Mouse (Mus musculus): ENCODE results near the gene Fgfr2.

Fgfr2 gene

DNA sequence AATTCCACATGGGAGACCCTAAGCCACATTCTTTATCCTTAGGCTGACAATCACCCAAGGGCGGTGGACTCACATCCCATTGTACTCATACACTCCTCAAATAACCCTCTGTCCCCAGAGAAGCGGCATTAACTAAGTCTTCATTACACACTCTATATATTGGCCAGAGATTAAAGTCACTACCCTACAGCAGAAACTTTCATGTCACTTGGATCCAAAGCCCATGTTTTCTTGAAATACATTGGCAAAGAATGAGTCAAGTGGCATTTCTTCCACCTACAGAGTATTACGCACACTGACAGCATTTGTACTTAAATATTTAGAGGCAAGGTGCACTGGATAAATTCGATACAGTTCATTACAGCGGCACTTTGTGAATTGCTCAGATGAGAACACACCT, 850.2 kb downstream of the Fgfr2 start:
- Histone ChIP-seq H3K36me3 (ENCODE audit: control insufficient read depth, insufficient read depth, low read length, poor library complexity, severe bottlenecking) (peaks cover 16% of the 10 kb centered on the region), H3K27me3 (ENCODE audit: control insufficient read depth, insufficient read depth, low read length, poor library complexity, severe bottlenecking) (no peaks in the 10 kb centered on the region)
- no peak for DNase-seq (ENCODE audit: low read depth, low spot score)

DNA sequence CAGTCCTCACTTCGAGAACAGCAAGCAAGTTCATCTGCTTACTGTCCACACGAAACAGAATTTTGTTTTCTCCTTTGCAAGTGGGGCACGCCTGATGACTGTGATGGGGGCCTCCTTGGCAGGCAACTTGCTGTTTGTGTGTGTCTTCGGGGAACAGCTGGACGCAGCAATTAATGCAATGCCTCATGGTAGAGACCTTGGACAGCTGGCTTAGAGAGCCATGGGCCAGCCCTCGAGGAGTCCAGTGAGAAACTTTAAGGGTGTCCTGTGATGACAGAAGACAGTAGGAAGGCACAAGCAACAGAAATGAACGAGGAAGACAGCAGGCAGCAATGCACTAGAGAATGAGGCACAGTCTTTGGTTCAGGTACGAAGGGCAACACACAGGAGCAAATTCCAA, 852.8 kb downstream of the Fgfr2 start:
- Histone ChIP-seq H3K36me3 (ENCODE audit: control insufficient read depth, insufficient read depth, low read length, poor library complexity, severe bottlenecking) (peaks cover 16% of the 10 kb centered on the region), H3K27me3 (ENCODE audit: control insufficient read depth, insufficient read depth, low read length, poor library complexity, severe bottlenecking) (no peaks in the 10 kb centered on the region)
- no peak for DNase-seq (ENCODE audit: low read depth, low spot score)

DNA sequence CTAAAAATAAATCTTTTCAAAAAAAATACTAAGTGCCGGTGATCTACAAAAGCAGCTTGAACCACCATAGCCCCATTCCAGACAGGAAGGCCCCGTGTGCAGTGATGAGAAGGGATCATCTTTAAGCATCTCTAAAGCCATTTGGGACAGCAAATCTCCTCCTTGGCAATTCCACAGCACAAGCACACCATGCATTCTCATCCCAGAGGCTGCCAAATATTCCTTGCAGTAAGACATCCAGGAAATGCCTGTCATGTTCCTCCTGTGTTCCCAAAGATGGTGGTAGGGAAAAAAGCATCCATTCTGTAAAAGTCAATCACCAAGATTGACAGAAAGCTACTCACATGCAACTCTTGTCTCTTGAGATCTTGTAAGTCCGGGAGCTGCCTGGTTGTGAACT, 853.5 kb downstream of the Fgfr2 start:
- H3K36me3 ChIP-seq (ENCODE audit: control insufficient read depth, insufficient read depth, low read length, poor library complexity, severe bottlenecking): peaks cover 13% of the 10 kb centered on the region
- no peak for DNase-seq (ENCODE audit: low read depth, low spot score)
- no peaks in the 10 kb centered on the region for H3K27me3 ChIP-seq (ENCODE audit: control insufficient read depth, insufficient read depth, low read length, poor library complexity, severe bottlenecking)

DNA sequence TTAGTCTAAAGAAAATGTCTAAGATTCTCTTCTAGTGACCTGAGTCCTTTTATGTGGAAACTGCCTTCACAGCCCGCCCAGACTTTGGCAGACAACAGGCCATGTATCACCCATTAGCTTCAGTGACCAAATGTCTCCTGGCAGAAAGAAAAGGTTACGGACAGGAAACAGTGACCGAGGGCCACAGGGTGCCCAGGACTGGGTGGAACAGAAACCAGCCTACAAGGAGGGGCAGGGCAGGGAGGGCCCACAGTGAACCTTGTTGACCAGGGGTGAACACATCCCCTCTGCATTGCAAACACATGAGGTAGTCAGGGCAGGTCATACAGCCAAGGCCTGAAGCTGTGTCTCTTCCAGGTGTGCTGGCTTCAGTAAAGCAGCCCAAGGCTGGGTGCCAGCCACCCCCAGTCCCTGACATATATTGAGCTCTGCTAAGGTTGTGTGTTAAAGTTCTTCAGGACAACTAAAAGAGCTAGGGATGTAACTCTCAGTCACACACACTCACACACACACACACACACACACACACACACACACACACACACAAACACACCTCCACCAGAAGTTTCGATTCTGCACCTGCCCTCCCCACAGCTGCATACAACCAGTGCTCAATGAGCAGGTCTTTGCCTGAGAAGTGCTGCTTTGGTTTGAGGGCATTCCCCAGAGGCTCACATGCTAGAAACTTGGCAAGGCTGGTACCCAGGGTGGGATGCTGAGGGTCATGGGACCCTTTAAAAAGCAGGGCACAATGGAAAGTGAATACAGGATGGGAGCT, 855.2 kb downstream of the Fgfr2 start:
- Histone ChIP-seq H3K27me3 (ENCODE audit: control insufficient read depth, insufficient read depth, low read length, poor library complexity, severe bottlenecking) (no peaks in the 10 kb centered on the region), H3K36me3 (ENCODE audit: control insufficient read depth, insufficient read depth, low read length, poor library complexity, severe bottlenecking) (peaks cover 21% of the 10 kb centered on the region)
- DNase-seq (ENCODE audit: low read depth, low spot score): no peak

DNA sequence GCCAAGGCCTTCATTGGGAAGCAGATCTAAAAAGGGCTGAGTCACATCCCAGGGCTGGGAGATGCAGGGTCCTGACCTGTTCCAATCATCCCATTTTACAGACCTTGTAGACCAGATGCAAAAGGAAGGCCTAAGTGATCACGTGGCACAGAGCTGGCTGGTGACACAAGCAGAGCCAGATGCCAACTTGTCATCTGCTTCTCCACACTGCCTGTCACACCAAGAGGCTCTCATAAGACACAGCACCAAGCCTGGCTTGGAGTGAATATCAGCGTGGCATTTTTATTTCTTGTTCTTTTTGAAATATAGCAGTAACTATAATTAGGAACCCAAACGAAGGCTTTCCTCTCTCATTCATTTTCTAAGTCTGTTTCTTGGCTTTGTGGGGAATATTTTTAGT, 858.4 kb downstream of the Fgfr2 start:
- Histone ChIP-seq H3K27me3 (ENCODE audit: control insufficient read depth, insufficient read depth, low read length, poor library complexity, severe bottlenecking) (no peaks in the 10 kb centered on the region), H3K36me3 (ENCODE audit: control insufficient read depth, insufficient read depth, low read length, poor library complexity, severe bottlenecking) (peaks cover 24% of the 10 kb centered on the region)
- no peak for DNase-seq (ENCODE audit: low read depth, low spot score)

DNA sequence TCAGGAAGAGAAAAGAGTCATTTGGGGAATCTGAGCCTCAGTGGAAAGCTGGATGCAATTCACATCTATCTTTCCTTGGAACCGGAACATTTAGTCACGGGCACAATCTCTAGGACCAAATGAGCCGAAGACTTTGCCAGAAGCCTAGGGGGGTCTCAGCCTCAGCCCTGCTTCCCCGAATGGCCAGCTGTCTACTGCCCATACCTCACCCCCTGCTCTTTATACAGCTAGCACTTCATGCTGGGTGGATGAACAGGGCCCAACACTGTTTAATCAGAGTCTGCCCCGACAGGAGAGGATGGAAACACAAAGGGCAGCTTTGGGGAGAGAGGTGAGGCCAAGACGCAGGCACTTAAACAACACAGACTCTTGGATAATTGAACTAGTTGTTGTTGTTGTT, 860.0 kb downstream of the Fgfr2 start:
- Histone ChIP-seq H3K36me3 (ENCODE audit: control insufficient read depth, insufficient read depth, low read length, poor library complexity, severe bottlenecking) (peaks cover 23% of the 10 kb centered on the region), H3K27me3 (ENCODE audit: control insufficient read depth, insufficient read depth, low read length, poor library complexity, severe bottlenecking) (no peaks in the 10 kb centered on the region)
- DNase-seq (ENCODE audit: low read depth, low spot score): no peak

DNA sequence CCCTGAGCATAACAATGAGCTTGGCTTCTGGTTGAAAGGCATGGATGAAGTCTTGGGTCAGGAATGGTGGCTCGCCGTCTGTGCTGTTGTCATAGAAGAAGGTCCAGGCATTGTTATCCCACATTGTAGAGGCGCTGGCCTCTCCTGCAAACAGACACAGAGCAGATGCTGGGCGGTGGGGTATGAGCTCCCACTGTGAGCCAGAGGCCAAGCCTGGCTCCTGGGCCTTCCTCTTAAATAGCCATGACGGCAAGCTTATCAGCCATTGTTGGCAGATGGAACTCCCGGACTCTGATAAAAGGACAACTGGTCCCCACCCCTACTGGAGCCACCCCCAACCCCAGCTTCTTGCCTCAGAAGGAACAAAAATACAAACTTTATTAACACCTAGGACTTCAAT, 860.5 kb downstream of the Fgfr2 start:
- no peak for DNase-seq (ENCODE audit: low read depth, low spot score)
- H3K27me3 ChIP-seq (ENCODE audit: control insufficient read depth, insufficient read depth, low read length, poor library complexity, severe bottlenecking): no peaks in the 10 kb centered on the region

DNA sequence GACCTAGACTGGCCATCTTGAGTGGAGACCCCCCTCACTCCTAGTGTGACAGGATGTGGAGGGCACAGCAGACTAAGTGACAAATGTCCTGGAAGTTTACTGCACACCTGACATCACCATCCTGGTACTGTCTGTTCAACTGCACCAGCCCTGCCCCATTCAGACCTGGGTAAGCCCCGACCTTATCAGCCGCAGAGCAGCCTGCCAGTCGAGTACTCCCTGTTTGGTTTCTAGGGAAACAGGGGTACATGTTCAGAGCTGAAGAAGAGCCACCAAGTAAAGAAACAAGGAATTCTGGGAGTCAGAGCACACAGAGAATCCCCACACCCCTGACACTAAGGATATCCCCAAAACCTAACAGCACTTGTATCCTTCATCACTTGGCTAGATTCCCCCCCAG, 861.3 kb downstream of the Fgfr2 start:
- no peak for DNase-seq (ENCODE audit: low read depth, low spot score)
- Histone ChIP-seq H3K27me3 (ENCODE audit: control insufficient read depth, insufficient read depth, low read length, poor library complexity, severe bottlenecking) (no peaks in the 10 kb centered on the region), H3K36me3 (ENCODE audit: control insufficient read depth, insufficient read depth, low read length, poor library complexity, severe bottlenecking) (peaks cover 21% of the 10 kb centered on the region)

More for the DNA sequence above, 860.5 kb downstream of the Fgfr2 start:
- peaks cover 21% of the 10 kb centered on the region for H3K36me3 ChIP-seq (ENCODE audit: control insufficient read depth, insufficient read depth, low read length, poor library complexity, severe bottlenecking)

DNA sequence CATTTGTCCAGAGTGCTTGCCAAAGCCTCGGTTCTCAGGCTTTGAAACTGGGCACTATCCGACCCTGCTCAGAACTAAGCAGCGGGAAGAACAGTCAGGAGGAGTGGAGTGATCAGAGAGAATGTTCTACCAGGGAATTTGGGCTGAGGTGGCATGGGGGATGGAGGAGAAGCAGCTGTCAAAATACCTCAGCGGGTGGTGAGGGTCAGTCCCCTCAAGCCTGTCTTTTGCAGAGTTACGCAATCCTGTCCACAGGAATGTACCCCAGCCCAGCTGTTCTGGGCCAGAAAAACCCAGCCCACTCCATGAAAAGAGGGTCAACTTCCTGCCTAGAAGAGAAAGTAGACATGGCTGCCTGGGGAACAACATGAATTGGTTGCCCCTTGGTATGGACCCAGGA, 862.5 kb downstream of the Fgfr2 start:
- H3K27me3 ChIP-seq (ENCODE audit: control insufficient read depth, insufficient read depth, low read length, poor library complexity, severe bottlenecking): no peaks in the 10 kb centered on the region
- peaks cover 23% of the 10 kb centered on the region for H3K36me3 ChIP-seq (ENCODE audit: control insufficient read depth, insufficient read depth, low read length, poor library complexity, severe bottlenecking)
- no peak for DNase-seq (ENCODE audit: low read depth, low spot score)

DNA sequence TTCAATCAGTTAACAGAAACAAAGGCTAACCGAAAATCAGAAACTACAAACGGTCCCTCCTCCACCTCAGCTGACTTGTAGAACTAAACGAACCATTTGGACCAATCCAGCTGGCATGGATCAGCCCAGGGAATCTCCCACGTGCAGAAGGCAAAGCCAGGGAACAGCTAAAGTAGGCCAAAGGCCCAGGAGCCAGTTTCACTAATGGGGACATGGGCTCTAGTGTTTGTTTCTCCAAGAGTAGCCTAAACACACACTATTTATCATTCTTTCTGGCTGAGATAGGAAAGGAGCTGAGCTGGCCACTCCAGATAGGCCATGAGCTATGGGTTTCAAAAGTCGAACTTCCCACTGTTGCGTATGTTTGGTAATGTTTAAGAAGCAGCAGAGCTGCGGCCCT, 864.3 kb downstream of the Fgfr2 start:
- Histone ChIP-seq H3K27me3 (ENCODE audit: control insufficient read depth, insufficient read depth, low read length, poor library complexity, severe bottlenecking) (no peaks in the 10 kb centered on the region), H3K36me3 (ENCODE audit: control insufficient read depth, insufficient read depth, low read length, poor library complexity, severe bottlenecking) (peaks cover 18% of the 10 kb centered on the region)
- no peak for DNase-seq (ENCODE audit: low read depth, low spot score)

DNA sequence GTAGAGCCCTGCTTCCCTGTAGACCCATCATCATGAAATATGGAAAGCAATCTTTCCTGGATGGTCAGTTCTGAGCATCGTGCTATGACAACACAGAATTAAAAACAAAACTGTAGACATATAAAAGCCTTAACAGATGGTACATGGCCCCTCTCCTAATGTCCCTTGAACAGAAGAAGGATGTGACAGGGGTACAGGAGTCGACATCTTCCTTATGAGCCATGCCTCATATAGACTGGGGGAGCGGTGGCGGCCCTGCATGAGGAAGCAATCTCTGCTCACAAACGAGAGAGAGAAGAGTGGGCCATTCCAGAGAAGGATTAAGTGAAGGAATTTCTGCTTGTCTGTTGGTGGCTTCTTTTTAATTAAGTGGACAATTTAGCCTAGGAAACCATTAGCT, 864.9 kb downstream of the Fgfr2 start:
- Histone ChIP-seq H3K36me3 (ENCODE audit: control insufficient read depth, insufficient read depth, low read length, poor library complexity, severe bottlenecking) (peaks cover 18% of the 10 kb centered on the region), H3K27me3 (ENCODE audit: control insufficient read depth, insufficient read depth, low read length, poor library complexity, severe bottlenecking) (no peaks in the 10 kb centered on the region)
- no peak for DNase-seq (ENCODE audit: low read depth, low spot score)

DNA sequence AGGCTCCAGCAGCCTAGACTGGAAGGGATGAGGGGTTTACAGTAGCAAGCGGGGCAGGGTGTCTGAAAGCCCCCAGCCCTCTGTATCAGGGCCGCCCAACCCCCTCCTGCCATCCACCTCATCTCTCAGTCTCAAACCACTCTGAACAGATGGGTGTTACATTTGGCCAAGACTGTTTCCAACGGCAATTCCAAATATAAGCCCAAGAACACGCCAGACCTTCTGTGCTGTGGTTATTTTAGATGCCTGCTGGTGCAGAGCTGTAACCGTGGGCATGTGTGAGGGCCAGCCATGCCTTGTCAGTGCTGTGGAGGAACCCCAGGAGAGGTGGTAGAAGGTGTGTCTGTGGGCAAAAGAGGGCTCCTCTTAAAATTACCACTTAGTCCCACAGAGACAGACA, 869.6 kb downstream of the Fgfr2 start:
- Histone ChIP-seq H3K36me3 (ENCODE audit: control insufficient read depth, insufficient read depth, low read length, poor library complexity, severe bottlenecking) (peaks cover 9% of the 10 kb centered on the region), H3K27me3 (ENCODE audit: control insufficient read depth, insufficient read depth, low read length, poor library complexity, severe bottlenecking) (no peaks in the 10 kb centered on the region)
- no peak for DNase-seq (ENCODE audit: low read depth, low spot score)

DNA sequence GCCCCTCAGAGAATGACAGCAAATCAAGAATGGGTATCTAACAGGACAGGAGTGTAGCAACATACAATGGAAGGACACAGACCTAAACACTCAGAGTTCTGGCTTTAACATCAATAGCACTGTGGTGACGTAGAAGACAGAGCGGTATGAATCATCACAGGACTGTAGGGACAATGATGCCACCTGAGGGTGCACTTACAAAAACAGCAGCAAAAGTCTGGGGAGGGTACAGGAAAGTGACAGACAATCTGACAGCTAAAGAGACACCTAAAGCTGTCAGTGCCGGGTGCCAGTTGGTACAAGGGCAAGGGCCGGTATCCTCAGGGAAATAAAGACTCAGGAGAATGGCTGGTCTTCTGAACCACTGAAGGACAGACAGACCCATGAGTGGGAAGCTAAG, 870.1 kb downstream of the Fgfr2 start:
- H3K27me3 ChIP-seq (ENCODE audit: control insufficient read depth, insufficient read depth, low read length, poor library complexity, severe bottlenecking): no peaks in the 10 kb centered on the region
- DNase-seq (ENCODE audit: low read depth, low spot score): no peak
- peaks cover 9% of the 10 kb centered on the region for H3K36me3 ChIP-seq (ENCODE audit: control insufficient read depth, insufficient read depth, low read length, poor library complexity, severe bottlenecking)

DNA sequence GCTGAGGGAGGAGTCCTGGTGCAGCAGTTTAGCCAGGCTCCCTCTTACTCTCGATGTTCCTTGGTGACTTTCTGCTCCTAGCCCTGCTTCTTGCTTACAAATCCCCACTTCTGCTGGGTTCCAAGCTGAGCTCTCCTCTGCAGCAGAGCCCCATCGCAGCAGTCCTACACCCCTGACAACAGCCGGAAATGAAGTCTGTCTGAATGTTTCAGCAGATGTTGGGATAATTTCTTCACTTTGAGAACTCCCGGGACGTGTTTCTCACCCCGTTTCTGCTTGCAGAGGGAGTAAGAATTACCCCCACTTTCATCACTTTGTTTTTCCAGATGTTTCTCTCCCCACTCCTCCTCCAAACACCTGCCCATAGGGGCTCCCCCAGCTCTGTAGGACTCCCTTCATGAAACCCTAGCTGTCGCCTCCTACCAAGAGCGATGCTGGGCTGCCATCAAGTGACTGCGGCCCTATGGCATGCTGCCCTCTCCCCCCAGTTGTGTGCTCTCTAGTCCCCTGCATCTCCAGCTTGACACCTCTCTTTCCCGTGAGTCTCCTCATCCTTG, 873.5 kb downstream of the Fgfr2 start:
- Histone ChIP-seq H3K27me3 (ENCODE audit: control insufficient read depth, insufficient read depth, low read length, poor library complexity, severe bottlenecking) (no peaks in the 10 kb centered on the region), H3K36me3 (ENCODE audit: control insufficient read depth, insufficient read depth, low read length, poor library complexity, severe bottlenecking) (peaks cover 18% of the 10 kb centered on the region)
- DNase-seq (ENCODE audit: low read depth, low spot score): no peak

DNA sequence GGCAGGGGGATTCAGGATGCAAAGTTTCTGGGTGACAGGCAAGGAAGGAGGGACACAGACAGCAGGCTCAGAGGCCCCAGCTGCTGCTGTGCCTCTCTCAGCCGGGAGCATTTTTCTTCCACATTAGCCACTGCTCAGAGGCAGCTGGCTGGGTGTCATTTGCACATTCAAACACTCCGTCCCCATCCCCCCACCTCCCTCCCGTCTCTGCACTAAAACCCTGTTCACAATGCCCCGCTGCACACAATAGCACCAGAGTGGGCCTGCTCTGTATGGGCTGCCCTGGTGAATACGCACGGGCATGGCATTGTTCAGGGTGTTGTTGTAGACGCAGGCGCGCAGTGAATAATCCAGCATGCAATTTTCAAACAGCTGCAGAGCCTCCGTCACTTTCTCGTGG, 875.6 kb downstream of the Fgfr2 start:
- no peaks in the 10 kb centered on the region for H3K27me3 ChIP-seq (ENCODE audit: control insufficient read depth, insufficient read depth, low read length, poor library complexity, severe bottlenecking)
- H3K36me3 ChIP-seq (ENCODE audit: control insufficient read depth, insufficient read depth, low read length, poor library complexity, severe bottlenecking): peaks cover 20% of the 10 kb centered on the region
- DNase-seq (ENCODE audit: low read depth, low spot score): no peak

DNA sequence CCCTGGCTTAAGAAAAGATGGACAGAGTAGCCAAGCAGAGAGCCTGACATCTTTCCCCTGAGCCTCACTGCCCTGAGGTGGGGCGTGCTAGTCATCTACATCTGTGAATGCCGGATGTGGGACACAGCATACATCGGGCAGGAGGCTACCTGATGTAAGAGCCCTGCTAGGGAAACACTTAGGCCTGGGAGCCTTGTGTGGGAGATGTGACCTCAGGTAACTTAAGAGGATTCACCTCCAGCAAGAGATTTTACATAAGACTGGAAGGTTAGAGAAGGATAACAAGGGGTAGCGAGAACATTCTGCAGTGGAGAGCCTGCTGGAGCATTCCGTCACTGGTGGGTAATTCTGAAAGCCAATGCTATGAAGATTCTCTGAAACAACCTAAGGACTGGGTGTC, 876.1 kb downstream of the Fgfr2 start:
- no peaks in the 10 kb centered on the region for H3K27me3 ChIP-seq (ENCODE audit: control insufficient read depth, insufficient read depth, low read length, poor library complexity, severe bottlenecking)
- no peak for DNase-seq (ENCODE audit: low read depth, low spot score)

More for the DNA sequence above, 876.1 kb downstream of the Fgfr2 start:
- H3K36me3 ChIP-seq (ENCODE audit: control insufficient read depth, insufficient read depth, low read length, poor library complexity, severe bottlenecking): peaks cover 20% of the 10 kb centered on the region
